Mouse (Mus musculus): ENCODE measurements at regions not wholly inside any gene's neighbourhood (a gene's known extent, or its start where the extent isn't known, plus 50 kb on each side); places are given as distances from the start of the nearest gene placed in this dataset.

DNA sequence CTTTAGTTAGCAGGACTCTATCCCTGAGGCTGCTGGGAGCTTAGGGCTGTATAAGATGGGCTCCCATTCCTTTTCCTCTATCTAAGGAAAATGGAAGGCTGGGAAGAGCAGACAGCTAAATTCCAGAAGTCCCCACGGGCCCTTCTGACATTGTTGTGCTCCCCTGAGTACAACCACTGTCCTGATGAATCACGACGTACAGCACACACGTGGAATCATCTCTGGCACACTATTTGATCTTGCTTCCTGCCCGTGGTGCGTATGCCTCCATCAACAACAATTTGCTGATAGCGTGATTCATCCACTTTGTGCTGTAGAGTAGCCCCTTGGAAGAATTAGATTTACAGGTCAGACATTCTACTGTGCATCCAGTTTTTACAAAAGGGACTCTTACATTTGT is 378.2 kb downstream of the Setd4 start:
- H3K4me1 ChIP-seq (ENCODE audit: insufficient read depth) = no peaks in the 10 kb centered on the region
- H3K27ac ChIP-seq (ENCODE audit: low read depth) = no peak overlapping the region
- no peak overlapping the region for H3K9ac ChIP-seq (replicated peaks)
- H3K27me3 ChIP-seq (ENCODE audit: insufficient read depth, low read length) = no peaks in the 10 kb centered on the region
- ATAC-seq = no peak
- no peak for DNase-seq
- H3K36me3 ChIP-seq (replicated peaks; ENCODE audit: insufficient read depth, low read length) = no peaks in the 10 kb centered on the region
- no peak overlapping the region for H3K4me3 ChIP-seq (ENCODE audit: low read depth, low read length)
- H3K4me2 ChIP-seq (ENCODE audit: low read depth, low read length) = no peak overlapping the region
- TF ChIP-seq CTCF (IDR thresholded peaks at IDR 0.05; ENCODE audit: low read depth) = no peak
- TF ChIP-seq EP300 (IDR thresholded peaks at IDR 0.05; ENCODE audit: low read depth) = no peak
- H3K9me3 ChIP-seq (ENCODE audit: low read length) = no peaks in the 10 kb centered on the region
- 75% methylated on average over 7 of the region's 7 CpGs for WGBS (ENCODE audit: insufficient replicate concordance)

DNA sequence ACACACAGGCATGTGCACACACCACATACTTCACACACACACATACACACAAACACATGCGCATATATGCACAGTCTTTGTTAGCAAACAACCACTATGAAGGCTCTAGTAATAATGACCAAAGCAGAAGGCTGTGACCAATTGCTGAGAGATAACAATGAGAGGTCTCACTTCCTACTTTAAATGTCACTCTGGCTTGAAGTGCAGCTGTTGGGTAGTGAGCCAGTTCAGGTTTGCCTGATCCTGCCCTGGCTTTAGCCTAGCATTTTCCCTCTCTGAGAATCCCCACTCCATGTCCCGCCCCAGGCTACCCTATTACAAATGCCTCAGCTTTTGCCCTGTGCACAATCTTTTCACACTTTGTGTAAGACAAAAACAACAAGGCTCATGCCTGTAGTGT is 378.7 kb downstream of the Setd4 start:
- Histone ChIP-seq H3K9ac (replicated peaks) (no peak overlapping the region), H3K36me3 (replicated peaks; ENCODE audit: insufficient read depth, low read length) (no peaks in the 10 kb centered on the region), H3K27ac (ENCODE audit: low read depth) (no peak overlapping the region), H3K4me2 (ENCODE audit: low read depth, low read length) (no peak overlapping the region), H3K27me3 (ENCODE audit: insufficient read depth, low read length) (no peaks in the 10 kb centered on the region), H3K4me1 (ENCODE audit: insufficient read depth) (no peaks in the 10 kb centered on the region), H3K9me3 (ENCODE audit: low read length) (no peaks in the 10 kb centered on the region), H3K4me3 (ENCODE audit: low read depth, low read length) (no peak overlapping the region)
- DNase-seq = no peak
- 82% methylated on average over 2 of the region's 2 CpGs for WGBS (ENCODE audit: insufficient replicate concordance)
- no peak for ATAC-seq
- TF ChIP-seq EP300 (IDR thresholded peaks at IDR 0.05; ENCODE audit: low read depth) (no peak), CTCF (IDR thresholded peaks at IDR 0.05; ENCODE audit: low read depth) (no peak)

DNA sequence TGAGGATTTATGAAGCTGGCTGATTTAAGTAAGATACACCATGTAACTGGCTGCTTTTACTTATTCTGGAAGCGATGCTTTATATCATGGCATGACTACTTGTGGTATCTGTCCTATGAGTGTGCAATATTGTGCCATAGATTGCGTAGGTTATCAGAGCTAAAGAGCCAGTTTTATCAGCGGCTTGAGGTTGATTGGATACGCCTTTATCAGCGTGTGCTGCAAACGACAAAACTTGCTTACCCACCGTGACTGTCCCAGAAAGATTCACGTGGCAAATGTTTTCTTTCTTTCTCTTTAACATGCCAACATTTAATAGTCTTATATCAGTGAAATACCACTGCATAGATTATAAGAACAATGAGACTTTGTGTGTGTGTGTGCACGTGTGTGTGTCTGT is 384.1 kb downstream of the Setd4 start:
- no peak overlapping the region for H3K9ac ChIP-seq (replicated peaks)
- TF ChIP-seq CTCF (IDR thresholded peaks at IDR 0.05; ENCODE audit: low read depth) = no peak
- TF ChIP-seq EP300 (IDR thresholded peaks at IDR 0.05; ENCODE audit: low read depth) = peak; percentile 44; the same call in 1 of the 2 replicates
- no peak overlapping the region for H3K27ac ChIP-seq (ENCODE audit: low read depth)
- WGBS (ENCODE audit: insufficient replicate concordance) = 54% methylated on average over 9 of the region's 9 CpGs
- ATAC-seq (no peak), DNase-seq (no peak)
- no peaks in the 10 kb centered on the region; the same call in 1 of the 2 replicates for H3K4me1 ChIP-seq (ENCODE audit: insufficient read depth)
- no peak overlapping the region for H3K4me3 ChIP-seq (ENCODE audit: low read depth, low read length)
- H3K27me3 ChIP-seq (ENCODE audit: insufficient read depth, low read length) = 0 out of 2 replicates have a peak, but pooled peaks cover 3% of the 10 kb centered on the region
- H3K4me2 ChIP-seq (ENCODE audit: low read depth, low read length) = no peak overlapping the region
- H3K36me3 ChIP-seq (replicated peaks; ENCODE audit: insufficient read depth, low read length) = no peaks in the 10 kb centered on the region
- no peaks in the 10 kb centered on the region for H3K9me3 ChIP-seq (ENCODE audit: low read length)

DNA sequence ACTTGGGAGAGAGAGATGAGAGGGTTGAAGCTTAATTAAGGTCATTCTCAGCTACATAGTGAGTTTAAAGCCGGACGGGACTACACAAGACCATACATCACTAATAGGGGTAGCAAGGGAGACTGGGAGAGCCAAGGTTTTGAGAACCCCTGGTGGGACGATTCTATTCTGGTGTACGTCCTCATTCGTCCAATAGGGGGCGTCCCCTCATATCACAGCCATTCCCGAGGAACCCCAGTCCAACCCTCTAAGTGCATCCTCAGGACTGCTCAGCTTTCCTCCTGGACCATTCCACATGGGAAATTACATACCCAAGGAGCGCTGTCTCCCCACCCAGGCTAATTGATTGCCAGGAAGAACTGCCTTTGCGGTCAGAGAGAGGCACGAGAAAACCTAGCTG is 385.5 kb downstream of the Setd4 start:
- H3K9ac ChIP-seq (replicated peaks) = no peak overlapping the region
- H3K4me3 ChIP-seq (ENCODE audit: low read depth, low read length) = no peak overlapping the region
- ATAC-seq (no peak), DNase-seq (no peak)
- no peaks in the 10 kb centered on the region for H3K36me3 ChIP-seq (replicated peaks; ENCODE audit: insufficient read depth, low read length)
- H3K4me1 ChIP-seq (ENCODE audit: insufficient read depth) = no peaks in the 10 kb centered on the region; the same call in 1 of the 2 replicates
- TF ChIP-seq EP300 (IDR thresholded peaks at IDR 0.05; ENCODE audit: low read depth) (no peak), CTCF (IDR thresholded peaks at IDR 0.05; ENCODE audit: low read depth) (peak; percentile 49)
- no peak overlapping the region for H3K4me2 ChIP-seq (ENCODE audit: low read depth, low read length)
- no peak overlapping the region for H3K27ac ChIP-seq (ENCODE audit: low read depth)
- 61% methylated on average over 10 of the region's 10 CpGs for WGBS (ENCODE audit: insufficient replicate concordance)
- H3K9me3 ChIP-seq (ENCODE audit: low read length) = no peaks in the 10 kb centered on the region
- H3K27me3 ChIP-seq (ENCODE audit: insufficient read depth, low read length) = 0 out of 2 replicates have a peak, but pooled peaks cover 3% of the 10 kb centered on the region

DNA sequence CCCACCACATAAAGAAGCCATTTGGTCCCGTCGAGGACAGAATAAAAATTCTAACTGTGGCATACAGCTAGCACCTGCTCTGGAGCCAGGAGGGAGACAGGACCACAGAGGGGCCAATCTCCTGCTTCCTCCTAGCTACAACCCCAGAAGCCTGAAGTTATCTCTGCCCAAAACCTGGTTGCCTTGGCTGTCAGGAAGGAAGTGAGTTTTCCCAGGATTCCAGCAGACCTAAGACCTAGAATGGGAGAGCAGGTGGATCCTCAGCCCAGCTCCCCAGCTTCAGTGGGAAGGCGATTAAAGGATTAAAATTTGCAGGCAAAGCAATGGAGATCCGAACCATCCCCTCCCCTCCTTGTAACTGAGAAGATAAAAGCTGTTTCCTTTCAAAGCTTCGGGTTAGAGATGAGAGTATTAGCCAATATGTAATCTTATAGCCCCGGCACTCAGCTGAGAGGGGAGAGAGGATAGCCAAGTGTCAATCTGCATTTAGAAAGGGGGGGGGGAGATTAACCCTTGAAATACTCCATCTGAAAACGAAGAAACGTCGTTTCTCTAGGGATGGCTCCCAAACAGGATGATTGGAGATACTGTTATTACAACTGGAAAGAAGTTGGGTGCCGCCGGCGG is 386.1 kb downstream of the Setd4 start:
- H3K27me3 ChIP-seq (ENCODE audit: insufficient read depth, low read length) = 0 out of 2 replicates have a peak, but pooled peaks cover 3% of the 10 kb centered on the region
- H3K27ac ChIP-seq (ENCODE audit: low read depth) = no peak overlapping the region
- TF ChIP-seq CTCF (IDR thresholded peaks at IDR 0.05; ENCODE audit: low read depth) (no peak), EP300 (IDR thresholded peaks at IDR 0.05; ENCODE audit: low read depth) (no peak)
- H3K36me3 ChIP-seq (replicated peaks; ENCODE audit: insufficient read depth, low read length) = no peaks in the 10 kb centered on the region
- no peak overlapping the region for H3K9ac ChIP-seq (replicated peaks)
- H3K4me3 ChIP-seq (ENCODE audit: low read depth, low read length) = no peak overlapping the region
- no peak overlapping the region for H3K4me2 ChIP-seq (ENCODE audit: low read depth, low read length)
- 38% methylated on average over 12 of the region's 12 CpGs for WGBS (ENCODE audit: insufficient replicate concordance)
- DNase-seq = no peak
- H3K9me3 ChIP-seq (ENCODE audit: low read length) = no peaks in the 10 kb centered on the region
- no peak for ATAC-seq
- H3K4me1 ChIP-seq (ENCODE audit: insufficient read depth) = no peaks in the 10 kb centered on the region; the same call in 1 of the 2 replicates

DNA sequence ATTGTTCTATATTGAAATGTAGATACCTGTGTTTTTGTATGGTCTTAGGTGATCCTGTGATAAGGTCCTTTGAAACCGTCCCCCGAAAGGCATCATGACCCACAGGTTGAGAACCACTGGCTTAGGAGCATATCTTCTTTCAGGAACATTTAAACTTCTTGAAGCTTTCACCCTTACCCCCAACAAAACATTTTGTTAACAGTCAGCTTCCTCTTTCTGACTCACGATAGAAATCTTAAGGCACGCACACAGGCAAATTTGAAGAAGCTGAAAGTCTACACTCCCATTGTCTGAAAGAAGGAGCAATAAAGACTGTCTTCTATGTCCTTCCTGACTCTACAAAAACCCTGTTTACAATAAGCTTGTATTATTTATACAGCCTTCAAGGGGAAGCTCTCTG is 388.2 kb downstream of the Setd4 start:
- H3K27me3 ChIP-seq (ENCODE audit: insufficient read depth, low read length) = 0 out of 2 replicates have a peak, but pooled peaks cover 3% of the 10 kb centered on the region
- no peaks in the 10 kb centered on the region for H3K36me3 ChIP-seq (replicated peaks; ENCODE audit: insufficient read depth, low read length)
- H3K9me3 ChIP-seq (ENCODE audit: low read length) = no peaks in the 10 kb centered on the region
- no peak overlapping the region for H3K9ac ChIP-seq (replicated peaks)
- 52% methylated on average over 4 of the region's 4 CpGs for WGBS (ENCODE audit: insufficient replicate concordance)
- ATAC-seq = no peak
- H3K27ac ChIP-seq (ENCODE audit: low read depth) = no peak overlapping the region
- DNase-seq = no peak
- no peak overlapping the region for H3K4me2 ChIP-seq (ENCODE audit: low read depth, low read length)
- no peak overlapping the region for H3K4me3 ChIP-seq (ENCODE audit: low read depth, low read length)
- TF ChIP-seq CTCF (IDR thresholded peaks at IDR 0.05; ENCODE audit: low read depth) (no peak), EP300 (IDR thresholded peaks at IDR 0.05; ENCODE audit: low read depth) (no peak)
- H3K4me1 ChIP-seq (ENCODE audit: insufficient read depth) = no peaks in the 10 kb centered on the region; the same call in 1 of the 2 replicates
